Mouse (Mus musculus) heart, postnatal 4 days (tissue): ENCODE measurements around the gene Gm17490. TPM values are rescaled to one million over a fixed set of nuclear protein-coding genes. Genes with fewer than 3 reads are reported as not detected.

Source experiments
- DNase-seq: peaks from one replicate; pipeline ENCODE4 v3.0.0; 2021
- total RNA-seq, 2 experiments: library from RNA; stranded (reverse); gene quantifications; 2 replicates each; pipeline ENCODE4 v1.2.3; 2021

Gene Gm17490
- not detected for total RNA-seq

DNA sequence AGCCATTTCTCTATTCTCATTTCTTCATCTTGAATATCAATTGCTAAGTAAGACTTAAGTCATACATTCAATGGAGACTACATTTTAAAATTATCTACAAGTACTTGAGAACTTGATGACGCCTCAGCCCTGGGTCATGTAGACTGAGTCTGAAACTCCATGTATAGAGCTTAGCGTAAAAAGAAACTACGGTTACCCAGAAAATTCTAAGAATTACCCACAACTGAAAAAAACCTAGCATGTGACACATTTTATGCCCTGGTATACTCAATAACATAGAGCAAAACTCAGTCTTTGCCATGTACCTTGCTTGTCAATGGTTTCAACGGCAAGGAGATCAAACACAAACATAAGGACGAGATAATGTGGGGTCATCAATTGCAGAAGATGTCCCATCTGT is at the start of gene Gm17490:
TSS of gene Gm17490 (minus strand) at position 375 of the 400 bp plus-strand sequence.
- no peak for DNase-seq

DNA sequence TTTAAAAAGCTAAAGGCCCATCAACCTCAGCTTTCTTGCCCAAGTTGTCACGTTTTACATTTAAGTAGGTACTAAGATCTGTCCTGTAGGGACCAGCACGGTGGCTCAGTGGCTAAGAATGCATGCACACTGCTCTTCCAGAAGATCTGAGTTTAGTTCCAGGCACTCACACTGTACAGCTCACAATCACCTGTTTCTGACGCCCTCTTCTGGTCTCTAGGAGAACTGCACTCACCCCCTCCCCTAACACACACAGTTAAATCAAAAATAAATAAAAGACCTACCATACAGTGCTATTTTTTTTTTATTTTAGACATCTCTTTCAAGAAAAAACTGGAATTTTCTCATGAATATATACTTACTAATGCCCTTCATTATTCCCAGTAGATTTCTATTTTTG is 46.1 kb upstream of the Gm17490 start:
- no peak for DNase-seq

DNA sequence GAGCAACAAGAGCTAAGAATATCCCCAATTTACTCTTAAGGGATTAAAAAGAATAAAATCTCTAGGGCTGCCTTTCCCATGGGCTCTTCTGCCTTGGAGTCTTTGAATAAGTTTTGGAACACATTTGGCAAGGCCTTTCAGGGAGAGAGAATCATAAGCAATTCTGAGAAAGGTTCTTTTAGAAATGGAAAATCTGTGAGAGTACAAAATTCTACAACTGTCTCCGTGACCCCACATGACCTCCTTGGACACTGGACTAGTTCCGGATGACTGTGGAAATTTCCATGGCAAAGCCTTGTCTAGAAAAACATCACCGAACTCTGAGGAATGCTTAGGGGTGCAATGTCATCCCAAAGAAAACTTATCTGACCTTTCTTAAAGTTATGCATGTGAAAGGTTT is 39.3 kb upstream of the Gm17490 start:
- DNase-seq, result no peak

DNA sequence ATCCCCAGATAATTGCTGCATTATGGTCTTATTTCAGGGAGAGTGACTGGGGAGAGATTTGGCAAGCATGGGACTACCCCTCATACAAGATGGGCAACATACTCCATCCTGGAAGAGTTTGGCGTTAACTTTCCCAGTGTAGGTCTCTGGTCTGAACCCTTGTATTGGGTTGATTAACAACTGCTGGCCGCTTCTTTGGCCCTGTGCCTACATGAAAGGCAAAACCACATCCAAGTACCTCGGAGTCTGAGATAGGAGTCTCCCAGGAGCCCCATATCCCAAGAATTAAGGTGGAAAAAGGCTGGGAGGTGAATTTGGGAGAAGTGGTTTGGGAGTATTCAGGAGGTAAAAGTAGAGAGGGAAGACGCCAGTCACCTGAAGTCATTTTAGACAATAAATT is 38.7 kb upstream of the Gm17490 start:
- no peak for DNase-seq

DNA sequence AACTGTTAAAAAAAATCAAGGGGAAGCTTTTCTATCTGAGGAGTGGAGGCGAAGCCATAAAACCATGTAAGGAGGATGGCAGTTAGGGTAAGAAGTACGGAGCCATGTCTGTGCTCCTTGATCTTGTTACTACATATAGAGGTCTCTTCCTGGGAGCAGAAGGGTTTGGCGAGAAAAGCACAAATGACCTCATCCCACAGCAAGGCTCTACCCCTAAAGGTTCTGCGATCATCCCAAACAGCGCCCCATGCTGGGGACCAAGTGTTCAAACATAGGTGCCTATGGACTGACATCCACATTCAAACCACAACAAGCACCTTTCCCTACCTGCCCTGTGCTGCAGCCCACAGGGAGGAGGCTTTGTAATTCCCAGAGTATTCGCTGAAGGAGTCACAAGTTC is 38.3 kb upstream of the Gm17490 start:
- peak; percentile 50 for DNase-seq

DNA sequence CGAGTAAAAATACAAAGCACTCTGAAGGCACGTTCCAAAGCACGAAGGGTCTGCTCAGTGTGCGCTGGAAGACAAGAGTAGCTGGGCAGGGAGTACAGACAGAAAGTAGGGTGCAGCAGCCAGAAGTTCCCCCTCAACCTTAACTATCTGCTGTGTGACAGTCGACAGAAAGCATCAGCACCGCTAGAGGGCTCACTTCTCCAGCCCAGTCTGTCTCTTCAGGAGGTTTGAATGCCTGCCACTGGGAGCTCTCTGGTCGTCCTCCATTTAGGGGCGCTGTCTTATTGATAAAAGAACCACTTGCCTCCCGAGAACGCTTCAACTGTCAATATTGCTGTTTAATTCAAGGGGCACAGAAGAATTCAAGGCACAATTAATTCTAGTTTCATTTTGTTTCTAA is 37.9 kb upstream of the Gm17490 start:
- DNase-seq, result peak; percentile 85

DNA sequence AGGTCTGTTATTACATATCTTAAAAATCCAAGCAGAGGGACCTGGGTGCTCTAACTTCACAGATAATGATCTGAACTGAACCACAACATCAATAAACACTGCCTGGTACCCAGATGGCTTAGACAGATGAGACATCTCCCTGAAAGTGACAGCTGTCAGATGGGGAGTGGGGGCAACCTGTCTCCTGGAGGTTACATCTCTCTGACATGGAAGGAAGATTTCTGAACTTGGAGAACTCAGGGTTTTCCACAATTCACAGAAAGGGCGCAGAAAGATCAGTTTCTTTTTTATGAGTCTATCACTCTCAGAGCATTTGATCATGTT is 36.8 kb upstream of the Gm17490 start:
- no peak for DNase-seq

DNA sequence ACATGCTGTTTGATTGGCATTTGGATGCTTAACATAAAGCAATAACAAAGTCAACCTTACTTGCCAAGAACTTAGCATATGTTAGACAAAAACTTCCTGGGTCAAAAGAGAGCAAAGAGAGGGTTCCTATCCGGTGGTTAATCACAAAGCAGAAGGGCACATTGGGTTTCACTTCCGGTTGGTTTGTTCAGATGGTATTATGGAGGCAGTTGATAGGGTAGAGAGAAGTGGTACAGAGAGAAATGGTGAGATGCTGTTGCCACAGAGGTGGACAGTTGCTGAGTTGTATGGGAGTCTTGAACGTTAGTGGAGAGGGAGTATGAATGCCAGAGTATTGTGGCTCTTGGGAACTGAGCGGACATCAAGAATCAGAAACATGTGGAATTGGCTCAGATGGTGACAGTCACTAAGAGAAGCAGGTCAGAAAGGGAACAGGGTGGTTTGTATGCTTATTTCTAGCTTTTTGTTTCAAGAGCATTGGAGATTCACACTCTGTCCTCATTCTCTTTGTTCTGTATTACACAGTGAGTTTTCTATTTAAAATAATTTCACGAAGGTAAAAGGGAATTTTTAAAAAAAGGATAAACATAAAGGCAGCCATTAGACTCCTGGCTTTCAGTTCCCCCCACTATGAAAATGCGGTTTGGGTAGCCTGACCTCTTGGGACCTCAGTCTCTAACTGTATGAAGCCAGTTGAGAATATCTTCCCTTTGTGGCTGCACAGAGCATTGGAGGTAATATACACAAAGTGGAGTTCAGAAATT is 36.3 kb upstream of the Gm17490 start:
- no peak for DNase-seq

DNA sequence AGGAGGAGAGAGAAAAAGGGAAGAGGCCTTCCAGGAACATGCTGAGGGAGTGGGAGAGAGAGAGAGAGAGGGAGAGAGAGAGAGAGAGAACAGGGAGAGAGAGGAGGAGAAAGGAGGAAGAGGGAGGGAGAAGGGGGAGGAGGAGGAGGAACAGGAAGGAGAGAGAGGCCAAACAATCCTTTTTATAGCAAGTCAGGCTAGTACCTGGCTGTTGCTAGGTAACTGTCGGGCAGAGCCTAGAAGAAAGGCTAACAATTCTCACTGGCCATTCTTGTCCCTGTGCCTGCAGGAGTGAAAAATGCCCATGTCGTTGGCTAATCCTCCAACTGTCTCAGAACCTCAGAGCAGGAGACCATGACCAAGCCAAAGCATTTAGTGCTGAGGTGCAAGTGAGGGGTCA is 33.2 kb upstream of the Gm17490 start:
- no peak for DNase-seq

DNA sequence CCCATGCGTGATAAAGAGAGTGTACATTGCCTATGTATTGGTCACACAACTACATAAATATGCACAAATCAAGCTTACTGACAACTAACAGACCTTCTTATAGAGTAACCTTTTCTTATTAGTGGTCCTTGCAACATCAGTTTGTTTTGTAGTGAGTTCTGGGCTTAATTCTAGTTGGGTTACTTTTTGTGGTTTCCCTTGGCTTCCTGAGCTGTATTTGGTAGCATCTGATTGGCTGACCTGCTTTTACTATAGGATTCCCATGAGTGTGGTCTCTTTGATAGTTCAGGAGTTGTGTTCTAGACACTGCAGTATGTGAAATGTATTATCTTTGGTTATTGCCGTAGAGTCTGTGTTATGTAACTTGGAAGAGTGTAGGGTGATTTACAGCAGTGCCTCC is 31.5 kb upstream of the Gm17490 start:
- no peak for DNase-seq

DNA sequence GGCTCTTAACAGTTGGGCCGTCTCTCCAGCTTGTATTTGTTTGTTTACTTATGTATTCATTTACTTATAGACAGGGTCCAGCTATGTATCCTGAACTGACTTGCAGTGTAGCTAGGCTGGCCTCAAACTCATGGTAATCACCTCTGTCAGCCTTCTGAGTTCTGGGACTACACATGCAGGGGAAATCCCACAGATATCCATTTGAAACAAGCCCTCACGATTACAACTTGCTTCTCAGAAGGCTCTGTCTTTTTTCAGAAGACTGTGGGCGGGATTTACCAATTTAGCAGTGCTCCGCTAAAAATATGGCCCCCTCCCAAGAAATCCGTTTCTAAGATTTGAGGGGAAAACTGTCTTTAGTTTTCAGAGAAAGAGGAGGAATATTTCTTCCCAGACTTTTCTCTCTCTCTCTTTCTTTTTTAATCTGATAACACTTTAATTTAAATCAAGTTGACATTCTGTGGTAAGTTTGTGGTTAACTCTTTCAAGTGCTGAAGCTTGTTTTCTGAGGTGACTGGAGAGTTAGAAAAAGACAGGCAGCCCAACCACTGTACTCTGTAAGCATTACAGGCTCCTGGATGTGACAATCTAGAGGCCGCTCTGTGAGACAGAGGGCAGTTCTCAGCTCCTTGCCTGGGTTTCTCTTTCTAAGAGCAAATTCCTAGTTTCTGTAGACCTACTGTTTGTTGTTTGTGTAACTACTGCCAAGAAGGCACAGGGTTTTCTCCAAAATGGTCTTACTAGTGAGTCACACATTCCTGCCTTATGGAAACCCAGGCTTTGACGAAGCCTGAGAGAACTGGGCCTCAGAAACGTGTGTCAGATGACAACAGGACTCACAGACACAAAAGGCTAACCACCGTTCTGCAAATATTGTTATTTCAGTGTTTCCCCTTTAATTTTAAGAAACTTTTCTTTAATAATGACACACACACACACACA is 29.2 kb upstream of the Gm17490 start:
- no peak for DNase-seq

DNA sequence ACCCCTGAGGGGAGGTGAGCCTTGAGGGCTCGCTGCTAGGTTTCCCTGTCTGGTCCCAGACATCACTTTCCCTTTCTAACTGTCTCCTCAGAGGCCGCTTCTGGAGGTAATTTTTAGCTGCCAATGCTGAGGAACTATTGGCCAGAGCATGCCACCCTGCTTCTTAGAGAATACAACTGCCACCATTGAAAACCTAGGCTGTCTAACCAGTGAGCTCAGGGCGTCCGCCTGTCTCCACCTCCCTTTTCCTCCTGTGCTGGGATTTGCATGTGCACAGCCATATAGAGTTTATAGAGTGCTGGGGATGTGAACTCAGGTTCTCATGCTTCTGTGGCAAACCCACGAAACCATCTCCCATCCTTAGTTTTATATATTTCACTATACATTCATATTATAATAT is 27.7 kb upstream of the Gm17490 start:
- no peak for DNase-seq

DNA sequence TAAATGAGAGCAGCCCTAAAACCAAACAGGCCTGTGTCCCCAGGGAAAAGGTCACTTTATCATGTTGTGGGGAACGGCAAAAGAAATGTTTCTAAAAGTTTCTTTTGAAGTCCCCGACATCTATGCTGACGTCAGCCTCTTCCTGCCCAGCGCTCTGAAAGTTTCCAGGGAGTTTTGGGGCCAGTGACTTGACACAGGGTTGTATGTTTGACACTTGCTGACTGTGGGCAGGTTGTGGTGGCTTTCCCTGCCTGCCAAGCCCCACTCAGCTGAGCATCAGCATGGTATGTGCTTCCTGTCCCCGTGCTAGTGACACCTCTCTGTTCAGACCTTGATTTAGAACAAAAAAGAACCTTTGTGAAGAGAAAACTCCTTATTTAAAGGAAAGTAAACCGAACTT is 27.3 kb upstream of the Gm17490 start:
- DNase-seq, result no peak

DNA sequence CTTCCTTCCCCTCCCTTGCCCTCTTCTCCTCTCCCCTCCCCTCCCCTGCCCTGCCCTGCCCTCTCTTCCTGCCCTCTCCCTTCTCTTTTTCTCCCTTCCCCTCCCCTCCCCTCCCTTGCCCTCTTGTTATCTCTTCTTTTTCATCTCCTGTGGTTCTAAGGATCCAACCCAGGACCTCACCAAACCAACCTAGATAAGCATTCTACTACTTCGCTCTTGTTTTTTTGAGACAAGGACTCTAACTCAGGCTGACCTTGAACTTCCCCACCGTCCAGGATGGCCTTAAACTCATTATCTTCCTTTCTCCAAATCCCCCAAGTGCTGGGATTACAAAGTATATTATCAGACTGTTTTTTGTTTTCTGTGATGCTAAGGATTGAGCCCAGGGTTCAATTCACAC is 26.7 kb upstream of the Gm17490 start:
- DNase-seq, result no peak

DNA sequence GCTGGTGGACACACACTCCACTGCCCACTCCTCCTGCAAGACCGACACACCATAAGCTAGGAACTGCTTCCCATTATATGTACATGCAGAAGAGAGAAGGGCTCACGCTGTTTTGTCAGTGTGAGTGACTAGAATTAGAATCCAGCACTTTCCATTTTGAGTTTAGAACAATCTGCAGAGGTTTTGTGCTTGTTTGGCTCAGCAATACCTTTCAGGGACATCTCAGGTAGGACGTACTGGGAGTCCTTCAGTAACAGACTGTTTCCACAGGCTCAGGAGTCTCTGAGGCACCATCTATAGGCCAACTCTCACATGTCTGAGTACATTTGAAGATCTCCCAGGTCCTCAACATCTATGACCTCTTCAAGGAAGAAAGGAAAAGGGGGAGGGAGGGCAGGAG is 26.1 kb upstream of the Gm17490 start:
- no peak for DNase-seq

DNA sequence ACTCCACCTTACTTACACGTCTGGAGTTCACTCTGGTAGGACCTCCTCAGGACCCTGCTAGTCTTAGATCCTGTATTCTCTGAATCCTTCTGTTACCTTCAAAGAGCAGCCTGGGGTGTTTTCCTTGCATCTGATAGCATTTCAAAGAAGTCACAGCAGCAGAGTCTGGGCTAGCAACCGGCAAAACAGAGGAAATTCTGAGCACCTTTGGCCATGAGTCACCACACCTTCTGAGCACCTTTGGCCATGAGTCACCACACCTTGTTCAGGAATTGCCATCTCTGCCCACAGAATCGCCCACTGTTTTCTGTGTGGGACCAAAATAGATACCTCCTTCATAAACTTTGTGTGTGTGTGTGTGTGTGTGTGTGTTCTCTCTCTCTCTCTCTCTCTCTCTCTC is 25.4 kb upstream of the Gm17490 start:
- DNase-seq, result no peak

DNA sequence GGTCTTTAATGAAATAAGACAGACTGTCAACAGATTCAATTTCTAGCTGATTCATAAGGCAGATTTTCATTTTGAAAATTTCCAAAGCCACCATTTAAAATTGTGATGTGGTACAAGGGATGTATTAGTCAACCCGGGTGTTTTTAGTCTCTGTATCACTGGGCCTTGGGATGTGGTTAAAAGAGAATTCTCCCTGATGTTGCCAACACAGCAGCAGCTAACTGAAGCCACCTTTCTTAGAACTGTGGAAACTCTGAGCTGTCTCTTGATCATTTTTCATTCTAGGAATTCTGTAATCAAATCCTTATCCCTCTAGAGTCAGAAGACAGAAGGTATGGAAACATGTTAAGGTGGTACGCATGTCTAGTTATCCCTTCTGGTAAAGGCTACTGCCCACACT is 19.2 kb upstream of the Gm17490 start:
- DNase-seq, result no peak

DNA sequence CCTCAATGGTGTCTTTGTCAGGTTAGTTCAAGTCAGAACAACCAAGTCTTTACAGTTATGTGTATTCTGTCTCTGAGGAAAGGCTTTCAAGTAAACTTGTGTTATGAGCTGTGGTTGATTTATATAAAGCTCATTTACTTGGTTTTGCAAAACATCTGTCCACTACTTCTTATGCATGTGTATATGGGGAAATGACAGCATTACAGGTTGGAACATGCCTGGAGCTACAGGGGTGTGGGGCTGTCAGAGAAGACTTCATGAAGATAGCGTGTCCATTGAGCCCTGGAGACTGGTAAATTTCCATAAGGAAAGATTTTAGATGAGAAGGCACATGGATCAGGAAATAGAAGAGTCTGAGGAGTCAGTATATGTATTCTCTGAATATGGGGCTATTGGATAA is 18.0 kb upstream of the Gm17490 start:
- no peak for DNase-seq

DNA sequence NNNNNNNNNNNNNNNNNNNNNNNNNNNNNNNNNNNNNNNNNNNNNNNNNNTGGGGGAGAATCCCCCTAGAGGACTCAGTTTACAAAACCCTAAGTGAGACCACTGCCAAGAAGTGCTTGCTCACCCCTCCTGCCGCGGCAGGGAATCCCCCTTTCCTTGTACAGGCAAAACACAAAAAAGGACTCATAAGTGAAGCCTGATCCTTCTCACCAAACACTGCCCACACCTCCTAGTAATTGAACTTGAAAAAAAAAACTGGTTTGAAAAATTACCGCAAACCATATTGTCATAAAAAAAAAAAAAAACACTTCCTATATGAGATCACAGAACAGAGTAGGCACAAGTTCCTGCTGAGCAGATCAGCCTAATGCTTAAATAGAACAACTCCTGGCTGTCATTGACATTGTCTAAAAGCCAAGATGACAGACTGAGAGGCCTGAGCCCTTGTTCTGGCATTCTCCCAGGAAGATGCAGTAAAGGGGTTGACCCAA is 16.4 kb upstream of the Gm17490 start, which contains the start of gene Il2ra:
TSS of gene Il2ra (plus strand) at position 357 of the 491 bp plus-strand sequence.
- DNase-seq, result no peak

DNA sequence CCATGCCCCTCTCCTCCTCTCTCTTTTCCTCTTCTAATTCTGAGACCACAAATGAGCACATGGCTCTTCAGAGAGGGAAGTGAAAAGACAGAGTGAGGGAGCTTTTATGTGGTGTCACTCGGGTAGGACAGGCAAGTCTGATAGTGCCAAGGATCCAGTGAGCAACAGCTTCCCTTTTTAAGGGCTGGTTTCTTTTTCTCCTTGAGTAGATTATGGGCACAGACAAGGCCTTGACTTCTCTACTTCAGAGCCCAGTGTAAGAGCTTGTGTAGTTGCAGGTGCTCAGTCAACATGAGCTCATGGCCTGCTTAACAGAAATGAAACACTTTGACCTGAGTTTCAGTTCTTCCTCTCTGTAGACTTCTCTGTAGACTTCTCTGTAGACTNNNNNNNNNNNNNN is 11.1 kb upstream of the Gm17490 start:
- DNase-seq, result no peak

DNA sequence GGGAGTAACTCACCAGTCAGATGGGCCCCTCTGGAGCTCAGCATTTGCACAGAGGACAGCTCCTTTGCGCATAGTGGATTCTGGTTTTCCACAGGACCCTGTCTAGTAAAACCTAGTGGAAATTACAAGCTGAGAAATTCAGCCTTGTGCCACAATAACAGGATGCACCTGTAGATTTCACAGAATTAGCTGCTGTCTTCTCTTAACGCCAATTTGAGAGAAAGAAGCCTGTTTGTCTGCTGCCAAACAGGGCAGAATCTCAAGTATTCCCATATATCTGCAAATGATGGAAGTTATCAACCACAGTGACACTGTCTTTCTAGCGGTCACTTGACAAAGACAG is 10.0 kb upstream of the Gm17490 start:
- DNase-seq, result no peak

DNA sequence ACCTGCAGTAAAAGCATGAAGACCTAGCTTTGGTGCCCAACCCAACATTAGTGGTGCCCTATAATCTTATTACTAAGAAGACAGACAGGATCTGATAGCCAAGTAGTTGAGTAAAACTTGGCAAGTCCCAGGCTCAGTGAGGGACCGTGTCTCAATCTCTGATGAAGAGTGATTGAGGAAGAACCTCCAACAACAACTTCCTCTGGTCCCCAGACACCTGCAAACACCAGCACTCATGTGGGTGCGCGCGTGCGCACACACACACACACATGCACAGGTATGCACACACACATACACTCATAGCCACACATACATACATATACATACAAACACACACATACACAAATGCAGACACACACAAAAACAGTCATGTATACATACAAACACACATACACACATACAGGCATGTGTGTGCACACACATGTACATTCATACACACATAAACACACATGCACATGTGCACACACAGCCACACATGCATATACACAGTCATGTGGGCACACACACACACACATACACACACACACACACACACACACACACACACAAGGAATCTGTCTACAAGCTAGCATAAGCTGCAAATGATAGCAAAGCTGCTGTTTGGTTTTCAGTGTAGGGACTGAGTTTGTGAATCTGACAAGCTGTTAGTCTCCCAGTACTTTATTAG is 9.5 kb upstream of the Gm17490 start:
- no peak for DNase-seq

DNA sequence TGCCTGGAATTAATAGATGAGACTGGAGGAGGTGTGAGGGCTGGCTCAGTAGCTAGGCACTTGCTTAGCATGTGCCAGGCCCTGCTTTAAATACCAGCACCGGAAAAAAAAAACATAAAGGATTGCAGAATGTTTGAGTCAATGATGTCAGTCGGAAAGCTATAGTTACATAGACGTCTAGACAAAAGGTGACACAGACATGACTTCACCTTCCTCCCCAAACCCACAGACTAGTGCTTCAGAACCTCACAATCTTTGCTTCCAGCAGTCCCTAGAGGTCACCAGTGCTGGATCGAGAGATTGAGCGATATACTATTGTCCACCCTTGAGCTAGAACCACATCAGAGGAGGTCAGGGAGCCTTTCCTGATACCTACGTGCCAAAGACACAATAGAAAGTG is 9.0 kb upstream of the Gm17490 start:
- no peak for DNase-seq
